Mouse (Mus musculus): ENCODE data around the gene Clec18a. TPM values are rescaled to one million over a fixed set of nuclear protein-coding genes. Genes with fewer than 3 reads are reported as not detected.
"Not testable (repeated sequence)": the region's sequence is repeated elsewhere in the genome, so short reads cannot be mapped to it uniquely, and the experiment has no call there.

The Clec18a gene
- total RNA-seq, 2 experiments from 2014 or later, result not detected

DNA sequence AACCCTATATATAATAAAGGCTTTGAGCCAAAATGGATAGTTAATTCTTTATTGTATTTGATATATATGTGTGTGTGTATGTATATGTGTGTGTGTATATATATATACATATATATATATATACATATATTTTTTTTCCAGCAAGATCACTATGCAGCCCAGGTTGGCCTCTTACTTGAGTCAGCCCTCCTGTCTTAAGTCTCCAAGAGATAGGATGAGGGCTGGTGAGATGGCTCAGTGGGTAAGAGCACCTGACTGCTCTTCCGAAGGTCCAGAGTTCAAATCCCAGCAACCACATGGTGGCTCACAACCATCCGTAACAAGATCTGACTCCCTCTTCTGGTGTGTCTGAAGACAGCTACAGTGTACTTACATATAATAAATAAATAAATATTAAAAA lies 65.6 kb downstream of the Clec18a start:
- not testable (repeated sequence) for ATAC-seq (replicated peaks; ENCODE audit: low FRiP score, low TSS enrichment, poor library complexity, severe bottlenecking)

DNA sequence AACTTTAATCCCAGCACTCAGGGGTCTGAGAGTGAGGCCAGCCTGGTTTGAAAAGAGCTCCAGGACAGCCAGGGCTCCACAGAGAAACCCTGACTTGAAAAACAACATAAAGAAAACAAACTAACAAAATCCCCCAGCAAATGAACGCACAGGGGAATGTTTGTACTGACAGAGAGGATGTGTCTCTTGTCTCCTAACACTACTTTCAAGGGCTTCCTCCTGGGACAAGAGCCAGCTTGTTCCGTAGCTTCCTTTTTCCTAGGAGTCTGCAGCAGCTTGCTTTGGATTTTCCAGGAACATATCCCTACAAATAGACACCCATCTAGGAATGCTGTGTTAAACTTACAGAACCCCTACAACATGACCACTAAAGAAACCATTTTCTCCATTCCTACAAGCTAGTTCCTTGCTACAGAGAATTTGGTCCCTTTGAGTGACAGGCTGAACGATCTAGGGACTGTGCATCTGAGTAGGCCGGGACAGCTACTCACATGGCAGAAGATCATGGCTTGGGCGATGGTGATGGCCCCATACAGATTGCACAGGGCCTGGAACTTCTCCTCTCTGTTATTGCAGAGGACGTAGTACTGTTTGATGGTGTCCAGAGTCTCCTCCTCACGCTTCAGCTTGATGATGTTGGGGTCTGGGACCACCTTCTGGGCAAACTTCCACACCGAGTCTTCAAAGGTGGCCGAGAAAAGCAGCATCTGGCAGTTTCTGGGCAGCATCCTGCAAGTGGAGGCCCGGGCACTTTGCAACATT lies 81.8 kb downstream of the Clec18a start:
- not testable (repeated sequence) for ATAC-seq (replicated peaks; ENCODE audit: low FRiP score, low TSS enrichment, poor library complexity, severe bottlenecking)

Other genes starting within 250 kb of the Clec18a start
- gene Cog4, start 245.8 kb downstream of the Clec18a start, total RNA-seq (2014; fragmentation: Nextera tagmentation), result 37.0 and 48.7 TPM in 2 replicates
- 20.6 and 26.1 TPM in 2 replicates for gene Cog4, start 245.8 kb downstream of the Clec18a start, total RNA-seq (2017)
- 171 and 229 TPM in 2 replicates for gene Sf3b3, start 245.6 kb downstream of the Clec18a start, total RNA-seq (2014; fragmentation: Nextera tagmentation)
- 212 and 223 TPM in 2 replicates for gene Sf3b3, start 245.6 kb downstream of the Clec18a start, total RNA-seq (2017)
- 5.1 and 10.8 TPM in 2 replicates for gene Fuk, start 189.9 kb downstream of the Clec18a start, total RNA-seq (2014; fragmentation: Nextera tagmentation)
- 2.1 and 2.9 TPM in 2 replicates for gene Fuk, start 189.9 kb downstream of the Clec18a start, total RNA-seq (2017)
- 12.5 and 13.1 TPM in 2 replicates for gene St3gal2, start 172.5 kb downstream of the Clec18a start, total RNA-seq (2014; fragmentation: Nextera tagmentation)
- 2.0 and 17.0 TPM in 2 replicates for gene St3gal2, start 172.5 kb downstream of the Clec18a start, total RNA-seq (2017)
- 81.6 and 89.6 TPM in 2 replicates for gene Ddx19a, start 94.6 kb downstream of the Clec18a start, total RNA-seq (2014; fragmentation: Nextera tagmentation)
- gene Ddx19a, start 94.6 kb downstream of the Clec18a start, total RNA-seq (2017), result 55.9 and 74.1 TPM in 2 replicates
- 7.0 and 8.3 TPM in 2 replicates for gene Ddx19b, start 60.7 kb downstream of the Clec18a start, total RNA-seq (2014; fragmentation: Nextera tagmentation)
- gene Ddx19b, start 60.7 kb downstream of the Clec18a start, total RNA-seq (2017), result 10.9 and 15.5 TPM in 2 replicates
- gene Aars, start 59.3 kb downstream of the Clec18a start, total RNA-seq (2014; fragmentation: Nextera tagmentation), result 49.3 and 51.4 TPM in 2 replicates
- 55.4 and 73.2 TPM in 2 replicates for gene Aars, start 59.3 kb downstream of the Clec18a start, total RNA-seq (2017)
- 7.6 and 11.2 TPM in 2 replicates for gene Exosc6, start 36.1 kb downstream of the Clec18a start, total RNA-seq (2014; fragmentation: Nextera tagmentation)
- 24.2 and 30.5 TPM in 2 replicates for gene Exosc6, start 36.1 kb downstream of the Clec18a start, total RNA-seq (2017)
- gene Pdpr, start 2.2 kb upstream of the Clec18a start, total RNA-seq (2014; fragmentation: Nextera tagmentation), result 11.4 and 12.2 TPM in 2 replicates
- 13.9 and 18.6 TPM in 2 replicates for gene Pdpr, start 2.2 kb upstream of the Clec18a start, total RNA-seq (2017)
- 24.8 and 39.2 TPM in 2 replicates for gene Glg1, start 166.8 kb upstream of the Clec18a start, total RNA-seq (2014; fragmentation: Nextera tagmentation)
- 42.1 and 43.2 TPM in 2 replicates for gene Glg1, start 166.8 kb upstream of the Clec18a start, total RNA-seq (2017)
- 74.5 and 75.6 TPM in 2 replicates for gene Rfwd3, start 207.8 kb upstream of the Clec18a start, total RNA-seq (2014; fragmentation: Nextera tagmentation)
- gene Rfwd3, start 207.8 kb upstream of the Clec18a start, total RNA-seq (2017), result 51.3 and 63.6 TPM in 2 replicates
- 6.6 and 20.9 TPM in 2 replicates for gene Mlkl, start 245.8 kb upstream of the Clec18a start, total RNA-seq (2014; fragmentation: Nextera tagmentation)
- 13.6 and 31.6 TPM in 2 replicates for gene Mlkl, start 245.8 kb upstream of the Clec18a start, total RNA-seq (2017)